Mouse (Mus musculus) R1 (cell line): ENCODE measurements around the gene Nfe2l1.
A peak's percentile ranks its signal among the peaks of the same experiment; 100 is the strongest.
"Not testable (repeated sequence)": the region's sequence is repeated elsewhere in the genome, so short reads cannot be mapped to it uniquely, and the experiment has no call there.

Experiments used
- DNase-seq: peaks from one replicate; pipeline ENCODE4 v3.0.0-alpha.2; 2018; ENCODE audit warnings: low read depth, low spot score

The Nfe2l1 gene

GRCm38 (mm10) chr11:96781425-96781824 is 48.3 kb downstream of the Nfe2l1 start:
- peak; percentile 69 for DNase-seq

GRCm38 (mm10) chr11:96780306-96780705 is 49.5 kb downstream of the Nfe2l1 start:
- peak; percentile 96 for DNase-seq

GRCm38 (mm10) chr11:96778061-96778627 is 51.6 kb downstream of the Nfe2l1 start:
- not testable (repeated sequence) for DNase-seq

- DNase-seq = peak; percentile 99
Observed at GRCm38 (mm10) chr11:96776968-96777962, 52.5 kb downstream of the Nfe2l1 start, which contains the start of gene Snx11. Gene Snx11 (minus strand): TSS chr11:96777559.

- no peak for DNase-seq
Observed at GRCm38 (mm10) chr11:96776068-96776467, 53.7 kb downstream of the Nfe2l1 start.

- no peak for DNase-seq
Observed at GRCm38 (mm10) chr11:96775665-96776064, 54.1 kb downstream of the Nfe2l1 start.

GRCm38 (mm10) chr11:96775063-96775462 is 54.7 kb downstream of the Nfe2l1 start:
- no peak for DNase-seq

- DNase-seq = peak; percentile 75
Observed at GRCm38 (mm10) chr11:96774536-96774935, 55.2 kb downstream of the Nfe2l1 start.

- DNase-seq = no peak
Observed at GRCm38 (mm10) chr11:96772413-96772812, 57.4 kb downstream of the Nfe2l1 start.

GRCm38 (mm10) chr11:96771274-96771975 is 58.3 kb downstream of the Nfe2l1 start:
- no peak for DNase-seq

GRCm38 (mm10) chr11:96768240-96768639 is 61.5 kb downstream of the Nfe2l1 start:
- peak; percentile 1 for DNase-seq
